Mouse (Mus musculus): Measurements from ENCODE around the gene Aplf. TPM values are rescaled to one million over a fixed set of nuclear protein-coding genes. Genes with fewer than 3 reads are reported as not detected.

Gene Aplf
- polyA plus RNA-seq (2014; fragmentation: Nextera tagmentation; extraction: Ambion mirVana) = 22.5 and 25.2 TPM in 2 replicates

DNA sequence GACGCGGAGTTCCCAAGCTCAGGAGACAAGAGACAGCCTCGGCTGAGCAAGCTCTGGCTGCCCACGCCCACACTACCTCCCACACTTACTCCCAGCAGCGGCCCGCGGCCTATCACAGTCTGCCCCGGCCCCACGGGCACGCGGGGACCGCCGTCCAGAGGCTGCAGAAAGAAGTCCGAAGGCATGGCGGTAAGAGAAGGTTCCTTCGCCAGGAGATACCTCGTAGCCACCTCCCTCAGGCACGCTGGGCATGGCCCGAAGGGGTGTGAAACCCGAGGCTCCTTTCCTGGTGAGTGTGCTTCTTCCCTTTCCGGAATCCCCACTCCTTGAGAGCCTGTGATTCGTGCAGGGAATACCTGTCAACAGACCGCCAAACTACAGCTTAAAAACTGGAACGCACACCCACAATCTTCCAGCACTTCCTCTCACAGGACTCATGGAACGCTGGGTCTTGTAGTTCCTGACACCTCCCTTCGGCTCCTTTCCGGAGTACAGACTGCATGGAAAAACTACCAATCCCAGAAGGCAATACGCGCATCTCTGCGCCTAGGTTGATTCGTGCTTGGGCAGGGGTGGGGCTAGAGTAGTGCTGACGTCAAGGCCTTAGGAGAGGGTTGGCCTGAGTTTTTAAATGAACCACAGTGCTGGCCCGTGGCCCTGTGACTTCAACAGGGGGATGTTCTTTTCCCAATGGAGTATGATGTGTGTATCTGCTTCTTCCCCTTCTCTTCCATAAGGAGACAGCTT, at the start of gene Aplf:
Gene Aplf (minus strand): TSS at position 423 of the 747 bp plus-strand sequence.
- Histone ChIP-seq H3K4me2 (peak within 1 kb of the TSS; percentile 69), H3K36me3 (ENCODE audit: control insufficient read depth, insufficient read depth, low read length) (no peaks in the 10 kb centered on the region), H3K27ac (ENCODE audit: low read depth, low read length) (peak within 1 kb of the TSS; percentile 62), H3K9me3 (ENCODE audit: control insufficient read depth, low read length) (no peaks in the 10 kb centered on the region), H3K4me1 (replicated peaks; ENCODE audit: control insufficient read depth, insufficient read depth, low read length) (peaks cover 31% of the 10 kb centered on the region), H3K9ac (ENCODE audit: low read depth, low read length) (peak within 1 kb of the TSS; percentile 65), H3K27me3 (replicated peaks; ENCODE audit: control insufficient read depth, insufficient read depth, low read length) (no peaks in the 10 kb centered on the region), H3K4me3 (ENCODE audit: low read depth, low read length) (peak within 1 kb of the TSS; percentile 74)
- ATAC-seq (replicated peaks; ENCODE audit: low FRiP score) (peak; percentile 97), DNase-seq (ENCODE audit: low spot score) (peak; percentile 85)
- under 1% methylated on average over 33 of the region's 33 CpGs for WGBS

DNA sequence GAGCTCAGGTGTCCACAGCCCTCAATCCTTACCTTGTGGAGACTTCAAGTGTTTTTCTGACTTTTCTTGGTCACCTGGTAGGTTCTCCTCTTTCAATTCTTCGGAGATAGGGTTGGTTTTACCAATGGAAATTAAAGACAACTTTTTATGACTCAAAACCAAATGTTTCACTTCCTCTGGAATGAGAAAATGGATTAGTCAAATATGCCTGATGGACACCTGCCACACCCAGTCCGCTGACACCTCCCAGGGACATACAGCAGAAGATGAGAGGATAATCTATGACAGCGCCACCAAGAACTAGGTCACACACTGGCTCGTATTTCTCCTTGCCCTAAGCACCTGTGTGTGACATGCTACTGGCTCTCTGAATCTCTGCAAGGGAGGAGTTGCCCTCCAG, 42.1 kb upstream of the Aplf start:
- Histone ChIP-seq H3K4me3 (ENCODE audit: low read depth, low read length) (no peak overlapping the region), H3K9me3 (ENCODE audit: control insufficient read depth, low read length) (no peaks in the 10 kb centered on the region), H3K27me3 (replicated peaks; ENCODE audit: control insufficient read depth, insufficient read depth, low read length) (no peaks in the 10 kb centered on the region; the same call in 1 of the 2 replicates), H3K4me1 (replicated peaks; ENCODE audit: control insufficient read depth, insufficient read depth, low read length) (no peaks in the 10 kb centered on the region), H3K9ac (ENCODE audit: low read depth, low read length) (no peak overlapping the region), H3K36me3 (ENCODE audit: control insufficient read depth, insufficient read depth, low read length) (no peaks in the 10 kb centered on the region), H3K4me2 (no peak overlapping the region), H3K27ac (ENCODE audit: low read depth, low read length) (no peak overlapping the region)
- no peak for DNase-seq (ENCODE audit: low spot score)
- WGBS = 73% methylated on average over 4 of the region's 4 CpGs
- ATAC-seq (replicated peaks; ENCODE audit: low FRiP score) = no peak

DNA sequence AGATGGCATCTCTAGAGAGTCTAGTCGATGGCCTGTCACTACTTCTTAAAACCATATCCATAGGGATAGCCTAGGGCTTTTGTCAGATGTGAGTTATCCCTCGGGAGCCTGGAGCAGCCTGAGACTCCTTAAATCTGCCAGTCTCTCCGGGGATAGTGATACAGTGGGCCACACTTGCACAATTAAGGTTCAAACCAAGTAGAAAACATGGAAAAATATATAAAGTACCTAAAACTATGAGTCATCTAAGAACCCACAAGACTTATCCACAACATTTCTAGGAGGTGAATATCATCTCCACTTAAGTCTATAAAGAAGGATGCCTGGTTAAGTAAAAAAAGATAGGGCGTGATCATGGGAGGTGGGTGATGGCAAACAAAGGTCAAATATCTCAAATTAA, 40.3 kb upstream of the Aplf start:
- ATAC-seq (replicated peaks; ENCODE audit: low FRiP score) = no peak
- Histone ChIP-seq H3K36me3 (ENCODE audit: control insufficient read depth, insufficient read depth, low read length) (no peaks in the 10 kb centered on the region), H3K4me2 (no peak overlapping the region), H3K27ac (ENCODE audit: low read depth, low read length) (no peak overlapping the region), H3K4me3 (ENCODE audit: low read depth, low read length) (no peak overlapping the region), H3K9me3 (ENCODE audit: control insufficient read depth, low read length) (no peaks in the 10 kb centered on the region), H3K27me3 (replicated peaks; ENCODE audit: control insufficient read depth, insufficient read depth, low read length) (no peaks in the 10 kb centered on the region; the same call in 1 of the 2 replicates), H3K9ac (ENCODE audit: low read depth, low read length) (no peak overlapping the region), H3K4me1 (replicated peaks; ENCODE audit: control insufficient read depth, insufficient read depth, low read length) (no peaks in the 10 kb centered on the region)
- 82% methylated on average over 4 of the region's 4 CpGs for WGBS
- no peak for DNase-seq (ENCODE audit: low spot score)

DNA sequence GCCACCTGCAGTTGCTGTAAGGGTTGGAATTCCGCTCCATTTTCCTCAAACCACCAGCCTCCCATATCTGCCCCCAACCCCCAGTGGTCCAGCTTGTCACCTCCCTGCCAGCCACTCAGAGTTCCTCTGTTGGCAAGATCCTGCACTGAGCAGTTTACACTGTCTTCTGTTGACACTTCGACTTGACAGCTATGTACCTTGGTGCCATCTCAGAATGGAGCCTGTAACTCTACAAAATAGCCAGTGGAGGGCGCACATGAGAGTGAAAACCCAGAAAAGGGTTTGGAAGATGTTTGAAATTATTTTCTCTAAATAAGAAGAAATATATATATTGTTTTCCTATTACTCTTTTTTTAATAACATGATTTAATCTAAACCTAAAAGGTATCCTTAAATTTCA, 34.3 kb upstream of the Aplf start:
- 42% methylated on average over 3 of the region's 3 CpGs for WGBS
- ATAC-seq (replicated peaks; ENCODE audit: low FRiP score) = no peak
- DNase-seq (ENCODE audit: low spot score) = no peak
- Histone ChIP-seq H3K4me1 (replicated peaks; ENCODE audit: control insufficient read depth, insufficient read depth, low read length) (no peaks in the 10 kb centered on the region), H3K36me3 (ENCODE audit: control insufficient read depth, insufficient read depth, low read length) (no peaks in the 10 kb centered on the region), H3K4me2 (no peak overlapping the region), H3K27ac (ENCODE audit: low read depth, low read length) (no peak overlapping the region), H3K4me3 (ENCODE audit: low read depth, low read length) (no peak overlapping the region), H3K27me3 (replicated peaks; ENCODE audit: control insufficient read depth, insufficient read depth, low read length) (peaks cover 4% of the 10 kb centered on the region; the same call in 1 of the 2 replicates), H3K9me3 (ENCODE audit: control insufficient read depth, low read length) (no peaks in the 10 kb centered on the region), H3K9ac (ENCODE audit: low read depth, low read length) (no peak overlapping the region)

DNA sequence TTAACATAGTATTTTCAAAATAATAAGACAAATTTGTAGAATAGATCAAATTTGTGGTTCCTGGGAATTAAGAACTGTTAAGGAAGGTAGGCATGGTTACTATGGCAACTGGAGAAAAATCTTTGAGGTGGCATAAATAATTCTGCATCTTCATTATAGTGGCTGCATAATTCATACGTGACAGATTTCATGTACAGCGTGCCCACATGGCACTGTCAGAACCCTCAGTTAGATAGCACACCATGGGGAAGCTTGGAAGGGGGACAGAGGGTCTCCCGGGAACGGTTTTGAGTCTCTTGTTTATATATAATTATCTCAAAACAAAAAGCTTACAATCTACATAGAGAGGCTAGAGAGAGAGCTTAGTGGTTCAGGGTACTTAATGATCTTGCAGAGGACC, 24.6 kb upstream of the Aplf start:
- no peaks in the 10 kb centered on the region for H3K36me3 ChIP-seq (ENCODE audit: control insufficient read depth, insufficient read depth, low read length)
- no peaks in the 10 kb centered on the region for H3K9me3 ChIP-seq (ENCODE audit: control insufficient read depth, low read length)
- 82% methylated on average over 4 of the region's 4 CpGs for WGBS
- no peak overlapping the region for H3K9ac ChIP-seq (ENCODE audit: low read depth, low read length)
- H3K4me3 ChIP-seq (ENCODE audit: low read depth, low read length) = no peak overlapping the region
- H3K4me1 ChIP-seq (replicated peaks; ENCODE audit: control insufficient read depth, insufficient read depth, low read length) = no peaks in the 10 kb centered on the region
- H3K27me3 ChIP-seq (replicated peaks; ENCODE audit: control insufficient read depth, insufficient read depth, low read length) = 0 out of 2 replicates have a peak, but pooled peaks cover 4% of the 10 kb centered on the region
- no peak overlapping the region for H3K4me2 ChIP-seq
- no peak overlapping the region for H3K27ac ChIP-seq (ENCODE audit: low read depth, low read length)
- ATAC-seq (replicated peaks; ENCODE audit: low FRiP score) (no peak), DNase-seq (ENCODE audit: low spot score) (no peak)

DNA sequence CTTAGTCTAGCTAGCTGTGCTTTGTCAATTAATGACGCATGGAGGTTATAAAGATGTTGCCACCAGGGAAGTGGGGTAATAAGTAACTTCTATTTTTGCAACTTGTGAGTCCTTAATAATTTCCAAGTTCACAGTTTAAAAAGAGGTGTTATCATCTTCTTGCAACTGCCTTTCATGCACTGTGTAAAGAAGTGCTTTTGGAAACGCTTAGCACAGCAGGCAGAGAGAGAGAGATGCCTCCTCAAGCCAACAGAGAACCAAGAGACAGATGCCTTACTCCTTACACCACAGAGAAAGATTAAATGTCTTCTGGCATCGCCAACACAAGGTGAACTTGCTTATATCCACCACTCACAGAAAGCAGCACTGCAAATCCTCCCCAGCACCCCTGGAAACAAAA, 24.0 kb upstream of the Aplf start:
- no peak overlapping the region for H3K4me2 ChIP-seq
- DNase-seq (ENCODE audit: low spot score) (no peak), ATAC-seq (replicated peaks; ENCODE audit: low FRiP score) (no peak)
- no peaks in the 10 kb centered on the region for H3K4me1 ChIP-seq (replicated peaks; ENCODE audit: control insufficient read depth, insufficient read depth, low read length)
- no peaks in the 10 kb centered on the region for H3K36me3 ChIP-seq (ENCODE audit: control insufficient read depth, insufficient read depth, low read length)
- 77% methylated on average over 3 of the region's 3 CpGs for WGBS
- no peak overlapping the region for H3K27ac ChIP-seq (ENCODE audit: low read depth, low read length)
- H3K9ac ChIP-seq (ENCODE audit: low read depth, low read length) = no peak overlapping the region
- H3K9me3 ChIP-seq (ENCODE audit: control insufficient read depth, low read length) = no peaks in the 10 kb centered on the region
- H3K27me3 ChIP-seq (replicated peaks; ENCODE audit: control insufficient read depth, insufficient read depth, low read length) = 0 out of 2 replicates have a peak, but pooled peaks cover 4% of the 10 kb centered on the region
- H3K4me3 ChIP-seq (ENCODE audit: low read depth, low read length) = no peak overlapping the region

DNA sequence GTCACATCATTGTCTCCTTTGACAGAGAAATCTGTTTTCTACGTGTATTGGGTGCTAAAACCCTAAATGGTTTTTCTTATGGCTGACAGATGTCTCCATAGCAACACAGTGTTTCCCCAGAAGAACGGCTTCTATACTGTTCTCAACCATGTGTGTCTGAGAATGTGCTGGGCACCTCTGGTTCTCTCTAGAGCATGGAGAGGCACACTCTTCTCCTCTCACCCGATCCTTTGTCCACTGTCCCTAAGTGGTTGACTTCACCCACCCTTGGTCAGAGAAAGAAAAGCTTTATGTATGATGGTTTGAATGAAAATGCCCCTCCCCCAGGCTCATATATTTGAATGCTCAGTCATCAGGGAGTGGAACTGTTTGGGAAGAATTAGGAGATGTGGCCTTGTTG, 8.4 kb upstream of the Aplf start:
- Histone ChIP-seq H3K27ac (ENCODE audit: low read depth, low read length) (no peak overlapping the region), H3K9ac (ENCODE audit: low read depth, low read length) (no peak overlapping the region), H3K9me3 (ENCODE audit: control insufficient read depth, low read length) (no peaks in the 10 kb centered on the region), H3K4me2 (no peak overlapping the region), H3K4me3 (ENCODE audit: low read depth, low read length) (no peak overlapping the region), H3K4me1 (replicated peaks; ENCODE audit: control insufficient read depth, insufficient read depth, low read length) (peaks cover 6% of the 10 kb centered on the region), H3K27me3 (replicated peaks; ENCODE audit: control insufficient read depth, insufficient read depth, low read length) (no peaks in the 10 kb centered on the region), H3K36me3 (ENCODE audit: control insufficient read depth, insufficient read depth, low read length) (no peaks in the 10 kb centered on the region)
- ATAC-seq (replicated peaks; ENCODE audit: low FRiP score) (no peak), DNase-seq (ENCODE audit: low spot score) (no peak)
- WGBS = 68% methylated on average over 3 of the region's 3 CpGs

DNA sequence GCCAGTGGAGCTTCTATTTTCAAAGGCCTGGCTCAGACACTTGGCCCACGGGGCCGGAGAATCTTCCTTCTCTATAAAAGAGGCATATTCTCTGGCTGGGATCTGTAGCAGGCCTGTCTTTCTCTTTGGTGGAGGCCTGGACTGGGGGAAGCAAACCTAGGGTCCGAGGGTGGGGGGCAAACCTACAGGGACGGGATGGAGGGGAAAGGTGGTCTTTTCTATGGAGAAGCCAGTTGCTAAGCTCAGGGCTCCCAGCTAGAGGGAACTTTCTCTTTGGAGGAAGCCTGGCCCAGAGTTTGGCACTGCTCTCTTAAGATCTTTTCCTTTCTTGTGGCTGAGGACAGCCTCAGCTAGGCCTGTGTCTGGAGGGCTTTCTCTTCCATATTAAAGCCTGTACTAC, 668 bp upstream of the Aplf start:
- H3K9me3 ChIP-seq (ENCODE audit: control insufficient read depth, low read length) = no peaks in the 10 kb centered on the region
- H3K27me3 ChIP-seq (replicated peaks; ENCODE audit: control insufficient read depth, insufficient read depth, low read length) = no peaks in the 10 kb centered on the region
- peak overlapping the region; percentile 74 for H3K4me3 ChIP-seq (ENCODE audit: low read depth, low read length)
- H3K4me2 ChIP-seq = peak overlapping the region; percentile 66
- no peak for ATAC-seq (replicated peaks; ENCODE audit: low FRiP score)
- peaks cover 31% of the 10 kb centered on the region for H3K4me1 ChIP-seq (replicated peaks; ENCODE audit: control insufficient read depth, insufficient read depth, low read length)
- 41% methylated on average over 4 of the region's 4 CpGs for WGBS
- no peaks in the 10 kb centered on the region for H3K36me3 ChIP-seq (ENCODE audit: control insufficient read depth, insufficient read depth, low read length)
- H3K9ac ChIP-seq (ENCODE audit: low read depth, low read length) = peak overlapping the region; percentile 60
- DNase-seq (ENCODE audit: low spot score) = no peak
- peak overlapping the region; percentile 15; the same call in 1 of the 2 replicates for H3K27ac ChIP-seq (ENCODE audit: low read depth, low read length)

DNA sequence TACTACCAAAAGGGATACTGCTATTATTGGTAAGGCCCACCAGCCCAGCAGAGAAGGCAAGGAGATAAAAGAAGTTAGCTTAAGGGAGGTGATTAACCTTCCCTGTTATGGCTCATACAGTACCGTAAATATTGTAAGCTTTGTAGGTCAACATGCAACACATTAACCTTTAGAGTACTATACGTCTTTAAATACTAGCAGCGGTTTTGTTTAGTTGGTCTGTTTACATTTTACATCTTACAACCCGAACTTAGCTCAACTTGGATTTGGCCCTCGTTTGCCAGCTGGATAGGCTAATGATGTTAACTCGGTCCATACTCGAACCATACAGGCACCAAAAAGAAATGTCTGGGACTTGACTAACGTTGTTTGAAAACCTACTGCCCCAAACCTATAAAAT, 640 bp downstream of the Aplf start:
- ATAC-seq (replicated peaks; ENCODE audit: low FRiP score) (no peak), DNase-seq (ENCODE audit: low spot score) (no peak)
- H3K27ac ChIP-seq (ENCODE audit: low read depth, low read length) = peak overlapping the region; percentile 62
- H3K9me3 ChIP-seq (ENCODE audit: control insufficient read depth, low read length) = no peaks in the 10 kb centered on the region
- peak overlapping the region; percentile 65 for H3K9ac ChIP-seq (ENCODE audit: low read depth, low read length)
- WGBS = 6% methylated on average over 8 of the region's 8 CpGs
- H3K4me1 ChIP-seq (replicated peaks; ENCODE audit: control insufficient read depth, insufficient read depth, low read length) = peaks cover 28% of the 10 kb centered on the region
- H3K27me3 ChIP-seq (replicated peaks; ENCODE audit: control insufficient read depth, insufficient read depth, low read length) = no peaks in the 10 kb centered on the region
- peak overlapping the region; percentile 69 for H3K4me2 ChIP-seq
- H3K4me3 ChIP-seq (ENCODE audit: low read depth, low read length) = peak overlapping the region; percentile 74
- H3K36me3 ChIP-seq (ENCODE audit: control insufficient read depth, insufficient read depth, low read length) = no peaks in the 10 kb centered on the region

Data from liver, embryonic 11.5 days (tissue).